Mouse (Mus musculus): ENCODE results near the gene Gabarapl1. TPM values are rescaled to one million over a fixed set of nuclear protein-coding genes. Genes with fewer than 3 reads are reported as not detected.

Gene Gabarapl1
- 27.8 and 30.0 TPM in 2 replicates for total RNA-seq (2023)

DNA sequence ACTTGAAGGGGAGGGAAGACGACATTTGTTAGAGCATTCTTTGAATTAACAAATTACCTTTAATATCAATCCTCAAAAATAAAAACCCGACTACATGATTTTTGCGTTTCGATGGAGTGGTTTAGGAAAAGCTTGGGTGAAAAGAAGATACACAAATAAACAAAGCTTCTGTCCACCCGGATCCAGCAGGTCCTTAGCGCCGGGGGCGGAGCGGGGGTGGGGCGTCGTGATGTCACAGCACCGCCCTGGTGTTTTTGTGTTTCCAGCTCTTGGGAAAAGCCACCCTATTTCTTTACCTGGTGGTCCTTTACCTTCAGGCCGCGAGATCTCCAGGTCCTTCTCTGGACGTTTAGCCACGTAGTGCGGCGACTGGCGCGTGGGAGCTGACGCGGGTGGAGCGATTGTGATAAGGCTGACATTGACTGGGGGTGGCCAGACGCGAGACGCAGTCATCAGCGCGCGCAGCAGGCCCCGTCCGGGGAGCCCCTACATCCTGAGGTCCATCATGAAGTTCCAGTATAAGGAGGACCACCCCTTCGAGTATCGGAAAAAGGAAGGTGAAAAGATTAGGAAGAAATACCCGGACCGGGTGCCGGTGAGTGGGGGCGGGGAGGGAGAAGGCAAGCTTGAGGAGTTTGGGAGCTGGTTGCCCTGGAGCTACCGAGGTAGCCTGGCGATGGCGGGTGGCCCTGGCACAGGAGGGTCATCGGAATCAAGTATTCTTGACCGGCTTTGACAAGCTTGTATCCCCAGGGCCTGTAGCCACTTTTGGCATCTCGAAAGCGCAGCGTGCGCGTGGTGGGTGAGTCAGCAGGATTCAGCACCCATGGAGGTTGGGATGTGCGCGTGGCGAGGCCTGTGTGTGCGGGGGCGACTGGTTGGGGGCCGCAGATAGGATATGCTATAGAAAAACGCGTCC is at the start of gene Gabarapl1:
Gene Gabarapl1, plus strand, starts transcription at position 219 of the 919 bp plus-strand sequence.

DNA sequence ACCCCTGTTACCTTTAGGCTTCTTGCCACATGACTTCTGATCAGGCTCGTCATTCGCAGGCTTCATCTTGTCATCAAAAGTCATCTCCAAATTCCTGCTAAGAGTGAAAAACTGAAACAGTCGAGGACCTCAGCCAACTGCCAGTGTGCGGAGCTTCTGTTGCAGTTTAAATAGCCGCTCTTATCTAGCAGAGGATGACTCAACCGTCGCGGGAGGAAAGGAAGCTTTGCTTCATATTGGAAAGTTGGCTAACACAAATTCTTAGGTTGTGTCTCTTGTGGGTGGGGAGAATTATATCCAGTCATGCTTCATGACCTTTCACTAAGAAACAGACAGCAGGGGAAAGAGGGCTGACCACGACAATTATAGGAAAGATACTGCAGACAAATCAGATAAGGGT is 25.9 kb upstream of the Gabarapl1 start, which contains the start of gene Olr1:
Gene Olr1, minus strand, starts transcription at position 142 of the 400 bp plus-strand sequence.

DNA sequence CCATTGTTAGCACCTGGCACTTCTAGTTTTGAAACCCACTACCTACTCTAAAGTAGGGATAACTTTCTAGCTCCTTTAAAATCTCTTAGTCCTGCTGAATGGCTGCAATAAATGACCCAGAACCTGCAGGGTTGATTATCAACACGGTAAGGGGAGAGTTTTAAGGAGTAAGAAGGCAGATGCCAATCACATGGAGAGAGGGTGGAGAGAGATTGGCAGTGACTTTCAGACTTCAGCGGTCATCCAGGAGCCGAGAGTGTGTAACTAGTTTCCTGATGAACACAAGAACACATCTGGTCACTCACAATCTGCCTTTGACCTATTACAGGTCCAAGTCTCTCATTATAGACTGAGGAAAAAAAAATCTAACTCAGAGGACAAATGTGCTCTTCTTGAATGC is 20.6 kb upstream of the Gabarapl1 start, which contains the start of gene Tmem52b:
Gene Tmem52b, plus strand, starts transcription at position 189 of the 400 bp plus-strand sequence.

DNA sequence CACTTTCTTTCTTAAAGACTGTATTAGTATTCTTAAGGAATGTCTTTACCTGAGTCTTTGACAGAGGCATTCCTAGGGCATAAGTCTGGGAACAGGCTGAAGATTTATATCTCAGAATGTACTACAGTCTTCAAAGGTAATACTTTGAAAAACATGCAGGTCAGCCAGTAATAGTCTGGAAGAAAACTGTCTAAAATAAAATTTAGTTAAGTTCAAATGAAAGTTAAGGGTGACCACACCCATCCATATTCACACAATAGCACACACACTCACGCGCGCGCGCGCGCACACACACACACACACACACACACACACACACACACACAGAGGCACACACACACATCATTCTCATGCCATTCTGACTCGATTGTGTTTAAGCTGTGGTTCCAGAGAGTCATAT is 44.6 kb downstream of the Gabarapl1 start, which contains the start of gene Klre1:
Gene Klre1, plus strand, starts transcription at position 301 of the 400 bp plus-strand sequence.

DNA sequence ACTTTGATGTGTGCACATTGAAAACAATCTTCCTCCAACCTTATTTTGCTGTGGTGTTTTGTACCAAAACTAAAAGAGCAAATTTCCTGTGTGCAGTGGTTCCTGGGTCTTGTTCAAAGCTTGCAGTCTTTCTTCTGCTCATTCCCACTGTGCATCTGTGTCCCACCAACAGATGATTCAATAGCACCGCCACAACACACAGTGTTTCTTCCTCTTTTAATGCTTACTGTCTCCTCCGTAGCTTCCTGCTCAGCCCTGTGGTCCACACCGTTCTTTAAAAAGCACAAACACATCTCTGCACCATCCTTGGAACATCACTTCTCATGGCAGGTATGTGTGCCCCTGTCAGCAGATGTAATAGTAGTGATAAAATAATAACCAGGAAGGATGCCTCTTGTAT is 58.5 kb downstream of the Gabarapl1 start, which contains the start of gene Klrd1:
Gene Klrd1, plus strand, starts transcription at position 275 of the 400 bp plus-strand sequence.

Other genes starting within 250 kb of the Gabarapl1 start
- not detected in 2 replicates for gene 4922502D21Rik, start 201.4 kb upstream of the Gabarapl1 start, total RNA-seq (2023)
- 157 TPM in 2 replicates for gene Clec12a, start 190.5 kb upstream of the Gabarapl1 start, total RNA-seq (2023)
- not detected in 2 replicates for gene Clec12b, start 147.3 kb upstream of the Gabarapl1 start, total RNA-seq (2023)
- 12.0 and 13.0 TPM in 2 replicates for gene Clec1b, start 135.9 kb upstream of the Gabarapl1 start, total RNA-seq (2023)
- 0.92 and 2.7 TPM in 2 replicates for gene Clec9a, start 124.3 kb upstream of the Gabarapl1 start, total RNA-seq (2023)
- gene Clec1a, start 81.2 kb upstream of the Gabarapl1 start, total RNA-seq (2023): 0.23 and 0.57 TPM in 2 replicates
- gene Olr1, start 26.0 kb upstream of the Gabarapl1 start, total RNA-seq (2023): 35.0 and 36.3 TPM in 2 replicates
- gene Tmem52b, start 20.6 kb upstream of the Gabarapl1 start, total RNA-seq (2023): 0.91 and 1.1 TPM in 2 replicates
- gene Klre1, start 44.7 kb downstream of the Gabarapl1 start, total RNA-seq (2023): not detected in 2 replicates
- 0.54 and 0.77 TPM in 2 replicates for gene Klrd1, start 58.6 kb downstream of the Gabarapl1 start, total RNA-seq (2023)
- 0.36 and 0.57 TPM in 2 replicates for gene Klrk1, start 90.7 kb downstream of the Gabarapl1 start, total RNA-seq (2023)
- gene Klrc3, start 110.2 kb downstream of the Gabarapl1 start, total RNA-seq (2023): not detected in 2 replicates
- not detected in 2 replicates for gene Klrc2, start 127.5 kb downstream of the Gabarapl1 start, total RNA-seq (2023)
- gene Klrc1, start 145.8 kb downstream of the Gabarapl1 start, total RNA-seq (2023): not detected in 2 replicates
- not detected in 2 replicates for gene Klri1, start 184.0 kb downstream of the Gabarapl1 start, total RNA-seq (2023)
- not detected in 2 replicates for gene Klri2, start 207.3 kb downstream of the Gabarapl1 start, total RNA-seq (2023)